Mouse (Mus musculus) natural killer cell, adult 2 months (primary cell): ENCODE results near the gene Fyb2.

Experiments used
- DNase-seq, 2 experiments: peaks; one replicate each; pipeline ENCODE4 v3.0.0; 2022; ENCODE audit warnings: low spot score in 2 of 2

Fyb2 gene

GRCm38 (mm10) chr4:104913291-104914129, at the start of gene Fyb2:
Gene Fyb2, plus strand, starts transcription at chr4:104913456.
- DNase-seq = no peak

- DNase-seq = no peak
Measured at GRCm38 (mm10) chr4:104864397-104864796, 48.9 kb upstream of the Fyb2 start.

- no peak for DNase-seq
Measured at GRCm38 (mm10) chr4:104869581-104869980, 43.7 kb upstream of the Fyb2 start.

GRCm38 (mm10) chr4:104870196-104870595, 43.1 kb upstream of the Fyb2 start:
- no peak for DNase-seq

- no peak for DNase-seq
Measured at GRCm38 (mm10) chr4:104875832-104876231, 37.4 kb upstream of the Fyb2 start.

- no peak for DNase-seq
Measured at GRCm38 (mm10) chr4:104876323-104876722, 36.9 kb upstream of the Fyb2 start, which contains the start of gene C8a. Gene C8a, minus strand, starts transcription at chr4:104876398.

- DNase-seq = no peak
Measured at GRCm38 (mm10) chr4:104887486-104887885, 25.8 kb upstream of the Fyb2 start.

GRCm38 (mm10) chr4:104888499-104889262, 24.6 kb upstream of the Fyb2 start:
- no peak for DNase-seq

- no peak for DNase-seq
Measured at GRCm38 (mm10) chr4:104891708-104892107, 21.5 kb upstream of the Fyb2 start.

- no peak for DNase-seq
Measured at GRCm38 (mm10) chr4:104893588-104893987, 19.7 kb upstream of the Fyb2 start.

- DNase-seq = no peak
Measured at GRCm38 (mm10) chr4:104894004-104894734, 19.1 kb upstream of the Fyb2 start.

GRCm38 (mm10) chr4:104902836-104903235, 10.4 kb upstream of the Fyb2 start:
- no peak for DNase-seq

- no peak for DNase-seq
Measured at GRCm38 (mm10) chr4:104905049-104905448, 8.2 kb upstream of the Fyb2 start.

GRCm38 (mm10) chr4:104911685-104912084, 1.6 kb upstream of the Fyb2 start:
- DNase-seq = peak in 1 of 2 experiments; percentile 21

- no peak for DNase-seq
Measured at GRCm38 (mm10) chr4:104914711-104915247, 1.5 kb downstream of the Fyb2 start.

GRCm38 (mm10) chr4:104918017-104918416, 4.8 kb downstream of the Fyb2 start:
- no peak for DNase-seq

- DNase-seq = no peak
Measured at GRCm38 (mm10) chr4:104925383-104925782, 12.1 kb downstream of the Fyb2 start.

GRCm38 (mm10) chr4:104929165-104929564, 15.9 kb downstream of the Fyb2 start:
- no peak for DNase-seq

- DNase-seq = no peak
Measured at GRCm38 (mm10) chr4:104933620-104934019, 20.4 kb downstream of the Fyb2 start.

- no peak for DNase-seq
Measured at GRCm38 (mm10) chr4:104934997-104935396, 21.7 kb downstream of the Fyb2 start.

- DNase-seq = no peak
Measured at GRCm38 (mm10) chr4:104935436-104935835, 22.2 kb downstream of the Fyb2 start.

GRCm38 (mm10) chr4:104936011-104936410, 22.8 kb downstream of the Fyb2 start:
- no peak for DNase-seq
